ENCODE assay signal across 8 mouse cellular contexts in the genomic region with DNA sequence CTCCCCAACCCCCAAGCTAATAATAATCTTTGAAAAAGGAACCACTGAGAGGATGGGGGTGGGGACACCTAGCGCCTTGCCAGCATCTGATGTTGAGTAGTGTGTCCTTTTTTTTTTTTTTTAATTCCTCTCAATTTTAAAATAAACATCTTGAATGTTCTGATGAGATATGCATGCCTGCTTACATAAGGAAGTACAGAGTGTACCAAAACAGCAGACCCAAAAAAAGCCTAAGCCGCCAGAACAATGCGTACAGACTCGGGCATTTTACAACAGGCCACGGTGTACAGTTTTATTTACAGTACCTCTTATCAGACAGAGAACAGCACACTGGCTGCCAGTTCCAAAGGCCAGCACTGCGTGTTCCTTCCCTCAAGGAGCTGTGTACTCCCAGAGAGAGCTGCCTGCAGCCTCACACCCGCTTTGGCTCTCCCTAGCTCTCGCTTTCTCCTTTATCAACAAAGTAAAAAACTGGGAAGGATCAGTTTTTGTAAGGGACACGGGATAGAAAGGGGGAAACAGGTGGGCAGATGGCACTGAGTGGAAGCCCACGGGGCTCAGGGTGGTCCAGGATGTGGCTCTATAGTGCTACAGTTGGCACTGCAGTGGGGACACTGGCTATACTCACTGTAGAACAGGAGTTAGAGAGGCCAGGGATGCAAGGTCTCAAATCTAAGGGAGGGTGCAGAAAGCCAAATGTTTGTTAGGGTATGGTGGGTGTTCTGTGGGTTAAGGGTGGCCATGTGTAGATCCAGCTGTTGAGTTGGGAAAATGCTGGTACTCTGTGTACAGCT.
A peak's percentile ranks its signal among the peaks of the same experiment; 100 is the strongest.
DNase-seq lines count a peak whose midpoint lies in the region; ATAC-seq and TF ChIP-seq lines count a peak whose summit lies in the region.

No protein-coding gene starts in this region.

- peaks cover 25% of the 10 kb centered on the region for H3K4me1 ChIP-seq in heart, embryonic 11.5 days (ENCODE audit: control insufficient read depth, insufficient read depth, low read length)
- peaks cover 49% of the 10 kb centered on the region for H3K4me1 ChIP-seq in lung, postnatal 0 days (ENCODE audit: insufficient read depth, low read depth, low read length)
- peaks cover 10% of the 10 kb centered on the region for H3K4me1 ChIP-seq in testis, adult 2 months (ENCODE audit: control insufficient read depth, insufficient read depth, low read length)

- ATAC-seq in frontal cortex, adult (ENCODE audit: low TSS enrichment), result peak; percentile 73
- peak; percentile 49; the same call in 1 of the 2 replicates for ATAC-seq in heart, embryonic 11.5 days (replicated peaks; ENCODE audit: insufficient number of reproducible peaks, low FRiP score, low TSS enrichment)
- peak; percentile 97 for ATAC-seq in lung, postnatal 0 days

- TF ChIP-seq EP300 in lung, postnatal 0 days (IDR thresholded peaks at IDR 0.05), result peak; percentile 100

- DNase-seq in frontal cortex, postnatal 25 days (ENCODE audit: low spot score in 2 of 2), result no peak
- peak; percentile 39 for DNase-seq in adrenal gland, postnatal 25 days
- peak; percentile 81 to 90 for DNase-seq in layer of hippocampus, adult 8-10 months (ENCODE audit: low spot score in 2 of 2)
- peak; percentile 99 for DNase-seq in lung, postnatal 0 days (ENCODE audit: low spot score)
- no peak for DNase-seq in T-cell, adult 2 months (ENCODE audit: low spot score)

- H3K9me3 ChIP-seq in heart, embryonic 11.5 days (replicated peaks; ENCODE audit: control insufficient read depth, low read length), result no peaks in the 10 kb centered on the region
- no peaks in the 10 kb centered on the region for H3K9me3 ChIP-seq in lung, postnatal 0 days (ENCODE audit: low read length)

- no peaks in the 10 kb centered on the region for H3K27me3 ChIP-seq in heart, embryonic 11.5 days (ENCODE audit: control insufficient read depth, insufficient read depth, low read length)
- H3K27me3 ChIP-seq in lung, postnatal 0 days (replicated peaks; ENCODE audit: insufficient read depth, low read length), result no peaks in the 10 kb centered on the region
- no peaks in the 10 kb centered on the region for H3K27me3 ChIP-seq in testis, adult 2 months (ENCODE audit: control insufficient read depth, insufficient read depth, low read length)

- H3K27ac ChIP-seq in heart, embryonic 11.5 days (ENCODE audit: low read depth, low read length), result peak overlapping the region; percentile 68
- peak overlapping the region; percentile 99 for H3K27ac ChIP-seq in lung, postnatal 0 days (ENCODE audit: low read length)
- peak overlapping the region; percentile 72 for H3K27ac ChIP-seq in testis, adult 2 months (ENCODE audit: control insufficient read depth, insufficient read depth, low read depth, low read length)

- H3K4me2 ChIP-seq in heart, embryonic 11.5 days, result peak overlapping the region; percentile 29
- no peak overlapping the region for H3K4me2 ChIP-seq in lung, postnatal 0 days (replicated peaks; ENCODE audit: low read depth, low read length)

- TF ChIP-seq POLR2A in testis, adult 2 months (IDR thresholded peaks at IDR 0.05; ENCODE audit: control insufficient read depth, low read depth, low read length), result no peak

- WGBS in heart, embryonic 11.5 days (ENCODE audit: insufficient replicate concordance), result 23% methylated on average over 10 of the region's 10 CpGs
- 8% methylated on average over 10 of the region's 10 CpGs for WGBS in lung, postnatal 0 days

- 0 out of 2 replicates have a peak, but pooled peaks have one; percentile 1 for TF ChIP-seq CTCF in lung, postnatal 0 days (IDR thresholded peaks at IDR 0.05)
- TF ChIP-seq CTCF in testis, adult 2 months (IDR thresholded peaks at IDR 0.05; ENCODE audit: control insufficient read depth, insufficient read depth, insufficient replicate concordance, low read depth, low read length), result no peak

- H3K9ac ChIP-seq in heart, embryonic 11.5 days (ENCODE audit: low read depth, low read length), result peak overlapping the region; percentile 52; the same call in 1 of the 2 replicates
- peak overlapping the region; percentile 19; the same call in 1 of the 2 replicates for H3K9ac ChIP-seq in lung, postnatal 0 days (replicated peaks; ENCODE audit: low read depth)

- no peaks in the 10 kb centered on the region for H3K36me3 ChIP-seq in heart, embryonic 11.5 days (ENCODE audit: control insufficient read depth, insufficient read depth, low read length)
- H3K36me3 ChIP-seq in lung, postnatal 0 days (ENCODE audit: insufficient read depth, low read length), result peaks cover 4% of the 10 kb centered on the region; the same call in 1 of the 2 replicates
- no peaks in the 10 kb centered on the region for H3K36me3 ChIP-seq in testis, adult 2 months (ENCODE audit: control insufficient read depth, insufficient read depth, low read length)

- no peak overlapping the region for H3K4me3 ChIP-seq in heart, embryonic 11.5 days (ENCODE audit: low read depth, low read length)
- no peak overlapping the region for H3K4me3 ChIP-seq in lung, postnatal 0 days (ENCODE audit: low read depth, low read length)
- H3K4me3 ChIP-seq in testis, adult 2 months (ENCODE audit: control insufficient read depth, low read depth, low read length), result no peak overlapping the region

Comparison
In these comparisons a context has a peak if more than half of its experiments do, and no peak if none do; other contexts are left out.
1. DNase-seq: peak in adrenal gland, postnatal 25 days (single experiment), layer of hippocampus, adult 8-10 months (2 of 2) and lung, postnatal 0 days (single experiment); none in frontal cortex, postnatal 25 days (0 of 2) and T-cell, adult 2 months (single experiment).
2. Peak in every context shown above with its lines, with median percentiles within 50 percentile points of each other: ATAC-seq and H3K27ac ChIP-seq.